Mouse (Mus musculus): ENCODE results near the gene Pde10a. TPM values are rescaled to one million over a fixed set of nuclear protein-coding genes. Genes with fewer than 3 reads are reported as not detected.
A peak's percentile ranks its signal among the peaks of the same experiment; 100 is the strongest.

Gene Pde10a
- total and polyA plus RNA-seq, 2 experiments from 2014 or later: 1.5 to 3.0 TPM

DNA sequence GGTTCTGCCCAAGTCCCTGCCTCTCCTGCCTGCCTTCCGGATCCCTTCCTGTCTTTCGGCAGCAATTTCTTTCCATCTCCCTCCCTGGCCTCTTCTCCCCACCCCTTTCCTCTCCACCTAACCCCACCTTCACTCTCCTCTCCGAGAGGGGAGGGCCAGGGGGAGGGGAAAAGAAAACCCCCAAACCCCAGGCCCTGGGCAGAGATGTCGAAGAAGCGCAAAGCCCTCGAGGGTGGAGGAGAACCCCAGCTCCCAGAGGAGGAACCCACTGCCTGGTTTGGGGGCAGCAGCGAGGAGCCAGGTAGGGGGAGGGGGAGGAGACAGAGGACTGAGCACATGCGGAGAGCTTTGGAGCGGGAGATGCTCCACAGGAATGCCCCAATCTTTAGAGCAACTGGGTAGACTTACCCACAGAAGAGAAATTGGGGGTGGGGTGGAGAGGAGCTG lies 1.7 kb downstream of the Pde10a start:
- ATAC-seq (ENCODE audit: insufficient read depth, low read depth): no peak
- WGBS: 30% methylated on average over 8 of the region's 9 CpGs
- Histone ChIP-seq H3K27me3 (ENCODE audit: control insufficient read depth, insufficient read depth, low read length) (peaks cover 21% of the 10 kb centered on the region), H3K36me3 (replicated peaks; ENCODE audit: control insufficient read depth, insufficient read depth, low read length) (no peaks in the 10 kb centered on the region), H3K9ac (replicated peaks; ENCODE audit: low read depth, low read length) (no peak overlapping the region), H3K4me3 (ENCODE audit: low read depth, low read length) (peak overlapping the region; percentile 59; the same call in 1 of the 2 replicates), H3K9me3 (replicated peaks; ENCODE audit: control insufficient read depth, low read length) (no peaks in the 10 kb centered on the region), H3K27ac (ENCODE audit: low read depth) (no peak overlapping the region), H3K4me1 (ENCODE audit: control insufficient read depth, insufficient read depth) (peaks cover 16% of the 10 kb centered on the region), H3K4me2 (ENCODE audit: low read depth, low read length) (no peak overlapping the region)
- no peak for DNase-seq (ENCODE audit: low spot score)
- TF ChIP-seq CTCF (IDR thresholded peaks at IDR 0.05; ENCODE audit: low read depth): no peak
- TF ChIP-seq EP300 (IDR thresholded peaks at IDR 0.05; ENCODE audit: low read depth): no peak

- no peak overlapping the region for H3K9ac ChIP-seq (replicated peaks; ENCODE audit: low read depth, low read length)
- H3K9me3 ChIP-seq (replicated peaks; ENCODE audit: control insufficient read depth, low read length): no peaks in the 10 kb centered on the region
- no peak overlapping the region for H3K4me3 ChIP-seq (ENCODE audit: low read depth, low read length)
- DNase-seq (ENCODE audit: low spot score): no peak
- H3K4me1 ChIP-seq (ENCODE audit: control insufficient read depth, insufficient read depth): peaks cover 16% of the 10 kb centered on the region
- no peaks in the 10 kb centered on the region for H3K36me3 ChIP-seq (replicated peaks; ENCODE audit: control insufficient read depth, insufficient read depth, low read length)
- H3K27me3 ChIP-seq (ENCODE audit: control insufficient read depth, insufficient read depth, low read length): peaks cover 21% of the 10 kb centered on the region
- TF ChIP-seq CTCF (IDR thresholded peaks at IDR 0.05; ENCODE audit: low read depth): no peak
- no peak for TF ChIP-seq EP300 (IDR thresholded peaks at IDR 0.05; ENCODE audit: low read depth)
- ATAC-seq (ENCODE audit: insufficient read depth, low read depth): no peak
- 73% methylated on average over 3 of the region's 3 CpGs for WGBS
- no peak overlapping the region for H3K27ac ChIP-seq (ENCODE audit: low read depth)
- no peak overlapping the region for H3K4me2 ChIP-seq (ENCODE audit: low read depth, low read length)
Observed at GRCm38 (mm10) chr17:8528641-8529040, 3.5 kb downstream of the Pde10a start.

DNA sequence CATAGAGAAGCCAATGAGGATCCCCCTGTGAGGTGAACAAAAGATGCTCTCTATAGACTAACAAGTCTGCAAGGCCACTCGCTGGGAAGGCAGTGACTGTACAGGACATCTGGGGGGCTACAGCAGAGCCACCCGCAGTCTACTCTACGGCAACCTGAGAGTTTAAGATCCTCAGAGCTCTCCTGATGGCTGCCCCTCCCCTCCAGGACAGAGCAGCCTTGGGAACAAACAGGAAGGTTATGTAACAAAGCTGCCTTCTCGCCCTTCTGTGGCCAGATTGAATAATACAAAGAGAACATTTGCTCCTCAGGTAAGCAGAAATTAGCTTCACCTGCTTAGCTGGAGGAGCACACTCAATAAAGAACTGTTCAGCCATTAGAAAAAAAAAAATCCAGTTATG lies 7.4 kb downstream of the Pde10a start:
- H3K27me3 ChIP-seq (ENCODE audit: control insufficient read depth, insufficient read depth, low read length): no peaks in the 10 kb centered on the region
- DNase-seq (ENCODE audit: low spot score) (no peak), ATAC-seq (ENCODE audit: insufficient read depth, low read depth) (no peak)
- H3K4me1 ChIP-seq (ENCODE audit: control insufficient read depth, insufficient read depth): no peaks in the 10 kb centered on the region
- WGBS: 59% methylated on average over 4 of the region's 4 CpGs
- no peak overlapping the region for H3K4me2 ChIP-seq (ENCODE audit: low read depth, low read length)
- H3K36me3 ChIP-seq (replicated peaks; ENCODE audit: control insufficient read depth, insufficient read depth, low read length): no peaks in the 10 kb centered on the region
- TF ChIP-seq CTCF (IDR thresholded peaks at IDR 0.05; ENCODE audit: low read depth) (no peak), EP300 (IDR thresholded peaks at IDR 0.05; ENCODE audit: low read depth) (no peak)
- no peak overlapping the region for H3K9ac ChIP-seq (replicated peaks; ENCODE audit: low read depth, low read length)
- no peaks in the 10 kb centered on the region; the same call in 1 of the 2 replicates for H3K9me3 ChIP-seq (replicated peaks; ENCODE audit: control insufficient read depth, low read length)
- no peak overlapping the region for H3K4me3 ChIP-seq (ENCODE audit: low read depth, low read length)
- H3K27ac ChIP-seq (ENCODE audit: low read depth): no peak overlapping the region

DNA sequence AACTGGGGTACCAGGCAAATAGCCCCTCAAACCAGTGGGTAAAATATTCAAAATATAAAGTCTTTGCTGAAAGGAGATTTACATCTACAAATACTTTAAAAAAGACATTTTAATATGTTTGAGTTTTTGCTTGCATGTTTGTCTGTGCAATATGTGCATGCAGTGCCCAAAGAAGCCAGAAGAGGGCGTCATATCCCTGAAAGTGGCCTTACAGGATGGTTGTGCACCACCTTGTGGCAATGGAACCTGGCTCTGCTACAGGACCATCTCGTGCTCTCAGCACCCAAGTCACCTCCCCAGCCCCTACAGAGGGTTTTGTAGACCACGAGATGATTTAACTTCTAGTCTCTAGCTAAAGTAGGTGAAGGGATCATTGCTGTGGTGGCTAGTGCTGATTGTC lies 8.7 kb downstream of the Pde10a start:
- Histone ChIP-seq H3K4me3 (ENCODE audit: low read depth, low read length) (no peak overlapping the region), H3K27me3 (ENCODE audit: control insufficient read depth, insufficient read depth, low read length) (no peaks in the 10 kb centered on the region), H3K27ac (ENCODE audit: low read depth) (no peak overlapping the region), H3K4me1 (ENCODE audit: control insufficient read depth, insufficient read depth) (no peaks in the 10 kb centered on the region), H3K9ac (replicated peaks; ENCODE audit: low read depth, low read length) (no peak overlapping the region), H3K36me3 (replicated peaks; ENCODE audit: control insufficient read depth, insufficient read depth, low read length) (no peaks in the 10 kb centered on the region), H3K9me3 (replicated peaks; ENCODE audit: control insufficient read depth, low read length) (no peaks in the 10 kb centered on the region; the same call in 1 of the 2 replicates), H3K4me2 (ENCODE audit: low read depth, low read length) (no peak overlapping the region)
- no peak for DNase-seq (ENCODE audit: low spot score)
- no peak; the same call in 1 of the 2 replicates for TF ChIP-seq CTCF (IDR thresholded peaks at IDR 0.05; ENCODE audit: low read depth)
- TF ChIP-seq EP300 (IDR thresholded peaks at IDR 0.05; ENCODE audit: low read depth): no peak
- no peak for ATAC-seq (ENCODE audit: insufficient read depth, low read depth)
- WGBS: 42% methylated on average over 3 of the region's 3 CpGs

- no peak for ATAC-seq (ENCODE audit: insufficient read depth, low read depth)
Observed at GRCm38 (mm10) chr17:8536522-8536921, 11.3 kb downstream of the Pde10a start.

DNA sequence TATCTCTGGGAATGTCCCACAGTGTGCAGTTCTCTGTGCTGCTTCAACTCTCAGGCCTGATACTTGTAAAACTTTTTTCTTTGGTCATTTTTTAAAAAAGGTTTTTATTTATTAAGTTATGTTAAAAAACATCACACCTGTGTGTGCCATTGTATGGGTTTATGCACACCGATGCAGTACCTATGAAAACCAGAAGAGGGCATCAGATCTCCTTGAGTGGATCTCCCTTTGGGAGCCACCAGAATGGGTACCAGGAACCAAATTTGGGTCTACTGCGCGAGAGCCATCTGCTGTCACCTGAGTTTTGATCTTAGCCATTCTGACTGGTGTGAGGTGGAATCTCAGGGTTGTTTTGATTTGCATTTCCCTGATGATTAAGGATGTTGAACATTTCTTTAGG lies 12.9 kb downstream of the Pde10a start:
- no peak overlapping the region for H3K27ac ChIP-seq (ENCODE audit: low read depth)
- no peak overlapping the region for H3K4me3 ChIP-seq (ENCODE audit: low read depth, low read length)
- H3K4me1 ChIP-seq (ENCODE audit: control insufficient read depth, insufficient read depth): no peaks in the 10 kb centered on the region
- no peaks in the 10 kb centered on the region for H3K36me3 ChIP-seq (replicated peaks; ENCODE audit: control insufficient read depth, insufficient read depth, low read length)
- WGBS: 58% methylated on average over 3 of the region's 3 CpGs
- no peak for ATAC-seq (ENCODE audit: insufficient read depth, low read depth)
- DNase-seq (ENCODE audit: low spot score): no peak
- TF ChIP-seq EP300 (IDR thresholded peaks at IDR 0.05; ENCODE audit: low read depth) (no peak), CTCF (IDR thresholded peaks at IDR 0.05; ENCODE audit: low read depth) (peak; percentile 23)
- H3K9ac ChIP-seq (replicated peaks; ENCODE audit: low read depth, low read length): no peak overlapping the region
- H3K4me2 ChIP-seq (ENCODE audit: low read depth, low read length): no peak overlapping the region
- no peaks in the 10 kb centered on the region for H3K27me3 ChIP-seq (ENCODE audit: control insufficient read depth, insufficient read depth, low read length)
- H3K9me3 ChIP-seq (replicated peaks; ENCODE audit: control insufficient read depth, low read length): no peaks in the 10 kb centered on the region; the same call in 1 of the 2 replicates

More at GRCm38 (mm10) chr17:8536522-8536921, 11.3 kb downstream of the Pde10a start:
- WGBS: 64% methylated on average over 6 of the region's 6 CpGs
- H3K36me3 ChIP-seq (replicated peaks; ENCODE audit: control insufficient read depth, insufficient read depth, low read length): no peaks in the 10 kb centered on the region
- no peak overlapping the region for H3K27ac ChIP-seq (ENCODE audit: low read depth)
- DNase-seq (ENCODE audit: low spot score): no peak
- no peak overlapping the region for H3K4me2 ChIP-seq (ENCODE audit: low read depth, low read length)
- TF ChIP-seq EP300 (IDR thresholded peaks at IDR 0.05; ENCODE audit: low read depth) (no peak), CTCF (IDR thresholded peaks at IDR 0.05; ENCODE audit: low read depth) (no peak)
- H3K27me3 ChIP-seq (ENCODE audit: control insufficient read depth, insufficient read depth, low read length): no peaks in the 10 kb centered on the region
- H3K9ac ChIP-seq (replicated peaks; ENCODE audit: low read depth, low read length): no peak overlapping the region
- H3K4me3 ChIP-seq (ENCODE audit: low read depth, low read length): no peak overlapping the region
- no peaks in the 10 kb centered on the region; the same call in 1 of the 2 replicates for H3K9me3 ChIP-seq (replicated peaks; ENCODE audit: control insufficient read depth, low read length)
- H3K4me1 ChIP-seq (ENCODE audit: control insufficient read depth, insufficient read depth): no peaks in the 10 kb centered on the region

Measured in heart, postnatal 0 days (tissue).